Mouse (Mus musculus) adipocyte (in vitro differentiated cells): ENCODE measurements at regions not wholly inside any gene's neighbourhood (a gene's known extent, or its start where the extent isn't known, plus 50 kb on each side); places are given as distances from the start of the nearest gene placed in this dataset.

Source experiments
- DNase-seq: peaks from one replicate; pipeline ENCODE4 v3.0.0-alpha.2; 2016; ENCODE audit warnings: low spot score

- DNase-seq = no peak
Observed at GRCm38 (mm10) chr13:101824962-101825361, 56.9 kb upstream of the Pik3r1 start.

GRCm38 (mm10) chr13:101831872-101832629 lies 64.0 kb upstream of the Pik3r1 start:
- no peak for DNase-seq

GRCm38 (mm10) chr13:101834546-101834945 lies 66.5 kb upstream of the Pik3r1 start:
- peak; percentile 39 for DNase-seq

- DNase-seq = no peak
Observed at GRCm38 (mm10) chr13:101836992-101837391, 69.0 kb upstream of the Pik3r1 start.

- DNase-seq = peak; percentile 32
Observed at GRCm38 (mm10) chr13:101844461-101845440, 76.7 kb upstream of the Pik3r1 start.

GRCm38 (mm10) chr13:101846016-101846415 lies 78.0 kb upstream of the Pik3r1 start:
- DNase-seq = no peak

GRCm38 (mm10) chr13:101847879-101848600 lies 80.0 kb upstream of the Pik3r1 start:
- DNase-seq = peak; percentile 56

- no peak for DNase-seq
Observed at GRCm38 (mm10) chr13:101848601-101849147, 80.7 kb upstream of the Pik3r1 start.

- DNase-seq = peak; percentile 35
Observed at GRCm38 (mm10) chr13:101849416-101849815, 81.4 kb upstream of the Pik3r1 start.

GRCm38 (mm10) chr13:101851329-101851728 lies 83.3 kb upstream of the Pik3r1 start:
- DNase-seq = no peak

GRCm38 (mm10) chr13:101852960-101853359 lies 84.9 kb upstream of the Pik3r1 start:
- no peak for DNase-seq

- no peak for DNase-seq
Observed at GRCm38 (mm10) chr13:101855141-101855540, 87.1 kb upstream of the Pik3r1 start.

GRCm38 (mm10) chr13:101860704-101861103 lies 92.7 kb upstream of the Pik3r1 start:
- no peak for DNase-seq

- DNase-seq = no peak
Observed at GRCm38 (mm10) chr13:101862011-101862410, 94.0 kb upstream of the Pik3r1 start.

GRCm38 (mm10) chr13:101863015-101863414 lies 95.0 kb upstream of the Pik3r1 start:
- DNase-seq = no peak

- no peak for DNase-seq
Observed at GRCm38 (mm10) chr13:101863602-101864001, 95.6 kb upstream of the Pik3r1 start.

- peak; percentile 67 for DNase-seq
Observed at GRCm38 (mm10) chr13:101866843-101867242, 98.8 kb upstream of the Pik3r1 start.

GRCm38 (mm10) chr13:101874761-101875160 lies 106.7 kb upstream of the Pik3r1 start:
- no peak for DNase-seq

- no peak for DNase-seq
Observed at GRCm38 (mm10) chr13:101876069-101876468, 108.1 kb upstream of the Pik3r1 start.

- DNase-seq = no peak
Observed at GRCm38 (mm10) chr13:101876601-101877000, 108.6 kb upstream of the Pik3r1 start.

GRCm38 (mm10) chr13:101878168-101878567 lies 110.2 kb upstream of the Pik3r1 start:
- DNase-seq = no peak

- DNase-seq = peak; percentile 57
Observed at GRCm38 (mm10) chr13:101879561-101880081, 111.6 kb upstream of the Pik3r1 start.
